Mouse (Mus musculus): ENCODE results near the gene Numbl. TPM values are rescaled to one million over a fixed set of nuclear protein-coding genes. Genes with fewer than 3 reads are reported as not detected.

Numbl gene
- total RNA-seq (2023): 1 to 10 TPM; 2.2 to 3.0 TPM

GRCm38 (mm10) chr7:27258205-27258899 lies at the start of gene Numbl:
TSS of gene Numbl (plus strand) at chr7:27258433.

GRCm38 (mm10) chr7:27228281-27228821 lies 29.9 kb upstream of the Numbl start, which contains the start of gene Itpkc:
TSS of gene Itpkc (minus strand) at chr7:27228661.

GRCm38 (mm10) chr7:27232781-27233281 lies 25.4 kb upstream of the Numbl start, which contains the start of gene Coq8b:
TSS of gene Coq8b (plus strand) at chr7:27233023.

Other genes starting within 250 kb of the Numbl start
- not detected for gene Cyp2a12, start 229.4 kb upstream of the Numbl start, total RNA-seq (2023)
- not detected for gene Cyp2f2, start 138.5 kb upstream of the Numbl start, total RNA-seq (2023)
- gene Cyp2t4, start 104.7 kb upstream of the Numbl start, total RNA-seq (2023): not detected
- 10 to 100 TPM; 86.3 to 86.7 TPM for gene Egln2, start 91.6 kb upstream of the Numbl start, total RNA-seq (2023)
- 10 to 100 TPM; 91.2 to 94.2 TPM for gene Rab4b, start 79.5 kb upstream of the Numbl start, total RNA-seq (2023)
- not detected for gene Gm21983, start 77.3 kb upstream of the Numbl start, total RNA-seq (2023)
- under 1 TPM in 1 of 2 experiments, not detected in 1; 0.80 TPM for gene Mia, start 77.3 kb upstream of the Numbl start, total RNA-seq (2023)
- 10 to 100 TPM; 16.2 to 19.2 TPM for gene BC024978, start 62.7 kb upstream of the Numbl start, total RNA-seq (2023)
- gene Snrpa, start 62.2 kb upstream of the Numbl start, total RNA-seq (2023): 10 to 100 TPM; 69.5 to 79.4 TPM
- 10 to 100 TPM; 14.9 TPM for gene Itpkc, start 29.8 kb upstream of the Numbl start, total RNA-seq (2023)
- 10 to 100 TPM; 14.7 to 22.1 TPM for gene Coq8b, start 25.4 kb upstream of the Numbl start, total RNA-seq (2023)
- under 1 TPM; 0.56 to 0.90 TPM for gene Ltbp4, start 79.3 kb downstream of the Numbl start, total RNA-seq (2023)
- 10 to 100 TPM; 80.3 to 82.3 TPM for gene Shkbp1, start 97.6 kb downstream of the Numbl start, total RNA-seq (2023)
- 1 to 10 TPM; 1.4 to 6.8 TPM for gene Gm20479, start 99.0 kb downstream of the Numbl start, total RNA-seq (2023)
- not detected for gene Sptbn4, start 189.3 kb downstream of the Numbl start, total RNA-seq (2023)
- gene Blvrb, start 189.5 kb downstream of the Numbl start, total RNA-seq (2023): 10 to 100 TPM; 11.0 to 13.4 TPM
- gene Sertad3, start 215.3 kb downstream of the Numbl start, total RNA-seq (2023): 10 to 100 TPM; 13.1 to 15.4 TPM
- gene Sertad1, start 228.5 kb downstream of the Numbl start, total RNA-seq (2023): 10 to 100 TPM; 32.9 to 42.1 TPM
- 1 to 10 TPM; 1.5 to 1.6 TPM for gene Prx, start 240.9 kb downstream of the Numbl start, total RNA-seq (2023)

Data from T-cell, adult 66 days (primary cell).